Mouse (Mus musculus): Measurements from ENCODE around the gene AC170998.1.

GRCm38 (mm10) chr17:28694832-28695231 is 31.1 kb upstream of the AC170998.1 start:
- TF ChIP-seq CTCF (conservative IDR thresholded peaks at IDR 0.05; ENCODE audit: low read length): no peak
- no peak for TF ChIP-seq NANOG (IDR thresholded peaks at IDR 0.05; ENCODE audit: borderline replicate concordance, low read length)
- no peak for TF ChIP-seq POU5F1 (IDR thresholded peaks at IDR 0.05; ENCODE audit: borderline replicate concordance, low read length)

Data from E14TG2a.4 (cell line).